Mouse (Mus musculus): ENCODE measurements around the gene Tmem266.

GRCm38 (mm10) chr9:55404256-55404655 is 77.5 kb downstream of the Tmem266 start:
- TF ChIP-seq POLR2A (IDR thresholded peaks at IDR 0.05; ENCODE audit: insufficient read depth, low read length) (no peak), CTCF (IDR thresholded peaks at IDR 0.05; ENCODE audit: low read depth, low read length) (no peak), EP300 (IDR thresholded peaks at IDR 0.05; ENCODE audit: insufficient read depth, low read depth, low read length) (no peak)
